In the genomic region with DNA sequence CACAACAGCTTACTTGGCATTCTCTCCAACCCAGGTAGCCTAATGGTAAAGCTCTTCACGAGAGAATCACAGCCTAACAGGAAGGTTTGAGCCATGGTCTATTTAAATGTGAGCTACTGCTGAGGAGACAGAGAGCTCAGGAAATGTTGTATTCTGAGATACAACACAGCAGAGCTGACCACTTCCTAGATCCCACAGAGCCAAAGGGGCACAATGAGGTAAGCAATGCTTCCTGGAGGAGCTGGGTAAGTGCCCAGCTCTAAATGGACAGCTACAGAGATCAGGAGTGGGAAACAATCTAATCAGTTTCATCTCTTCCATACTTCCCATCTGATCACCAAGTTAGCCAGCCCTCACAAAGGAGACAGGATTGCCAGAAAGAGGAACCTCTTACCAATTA, we compare ENCODE assay signal across 17 mouse cellular contexts. TPM values are rescaled to one million over a fixed set of nuclear protein-coding genes. Genes with fewer than 3 reads are reported as not detected.
DNase-seq lines count a peak whose midpoint lies in the region; ATAC-seq lines count a peak whose summit lies in the region.
"Had no signal": no experiment of that assay in that cellular context is flagged by ENCODE, and none has a peak within 500 bp of the region (broad histone marks: within the 10 kb centered on the region; RNA-seq: fewer than 3 reads in every experiment).

No protein-coding gene starts in this region.

- H3K79me2 ChIP-seq in macrophage (ENCODE audit: inconsistent target) = peaks cover 30% of the 10 kb centered on the region; the same call in 1 of the 2 replicates

- 0 out of 2 replicates have a peak overlapping the region, but pooled peaks have one; percentile 1 for H3K27ac ChIP-seq in macrophage
- H3K27ac ChIP-seq: hindbrain, embryonic 15.5 days; midbrain, embryonic 10.5 days had no signal

- WGBS in macrophage (ENCODE audit: missing documents) = 0% methylated on average over 1 of the region's 1 CpGs

- H3K36me3 ChIP-seq in macrophage (ENCODE audit: inconsistent target) = no peaks in the 10 kb centered on the region
- H3K36me3 ChIP-seq: hindbrain, embryonic 15.5 days; midbrain, embryonic 10.5 days had no signal

- H3K4me3 ChIP-seq in macrophage (ENCODE audit: inconsistent target) = no peak overlapping the region
- H3K4me3 ChIP-seq: hindbrain, embryonic 15.5 days; midbrain, embryonic 10.5 days had no signal

- ATAC-seq in granulocyte monocyte progenitor cell, adult 5-6 weeks (replicated peaks; ENCODE audit: poor library complexity, severe bottlenecking) = 0 out of 2 replicates have a peak, but pooled peaks have one; percentile 14
- ATAC-seq: Patski had no signal

- peak; percentile 93 for DNase-seq in heart, adult 11 months
- DNase-seq in heart, adult 18-20 months = no peak
- DNase-seq in kidney, postnatal 36 days = peak; percentile 23 to 29
- no peak for DNase-seq in kidney, postnatal 10 days
- DNase-seq in spleen, postnatal 14 days (ENCODE audit: low spot score in 2 of 2) = no peak
- no peak for DNase-seq in left cerebral cortex, adult 9 months (ENCODE audit: low spot score in 2 of 2)
- DNase-seq: adrenal gland, postnatal 14 days; cerebellum, adult 2 months; layer of hippocampus, postnatal 36 days had no signal

RNA-seq across cellular contexts. Expression of gene 4931406P16Rik, which starts 22.1 kb away (rescaled TPM):
- 10 to 100 TPM; 34.8 to 41.3 TPM for total RNA-seq in heart, adult 18-20 months (2021)
- total RNA-seq in granulocyte monocyte progenitor cell, adult 5-6 weeks (2014; fragmentation: Nextera tagmentation) = 7.2 and 10.5 TPM in 2 replicates
- total RNA-seq in granulocyte monocyte progenitor cell, adult 5-6 weeks (2017) = 9.2 and 12.5 TPM in 2 replicates
- total RNA-seq in macrophage (2018; cell fraction: chromatin; rRNA removed) = 100 to 1,000 TPM in 1 of 26 experiments, 10 to 100 TPM in 25; 20.2 to 115 (median 50.9) TPM
- total RNA-seq in macrophage (2018; cell fraction: cytosol; rRNA removed) = 10 to 100 TPM in 25 of 26 experiments, 1 to 10 TPM in 1; 9.9 to 21.8 (median 15.7) TPM
- total RNA-seq in macrophage (2018; cell fraction: nucleus; rRNA removed) = 10 to 100 TPM; 21.6 to 85.9 (median 33.3) TPM
- polyA plus RNA-seq in macrophage (2018) = 14.1 to 16.3 TPM (median 15.6 TPM) in 3 replicates

RNA-seq across cellular contexts. Expression of gene Gm6096, which starts 40.4 kb away (rescaled TPM):
- not detected for total RNA-seq in heart, adult 18-20 months (2021)
- total RNA-seq in granulocyte monocyte progenitor cell, adult 5-6 weeks (2014; fragmentation: Nextera tagmentation) = not detected in 2 replicates
- total RNA-seq in granulocyte monocyte progenitor cell, adult 5-6 weeks (2017) = not detected in 2 replicates
- total RNA-seq in macrophage (2018; cell fraction: chromatin; rRNA removed) = not detected
- total RNA-seq in macrophage (2018; cell fraction: cytosol; rRNA removed) = not detected
- not detected for total RNA-seq in macrophage (2018; cell fraction: nucleus; rRNA removed)
- polyA plus RNA-seq in macrophage (2018) = not detected in 3 replicates
- total RNA-seq: adrenal gland, postnatal 14 days; layer of hippocampus, postnatal 36 days; neutrophil, adult 5-6 weeks had no signal
- polyA plus RNA-seq: cerebellum, adult 2 months; embryonic facial prominence, embryonic 14.5 days; hindbrain, embryonic 15.5 days; midbrain, embryonic 10.5 days; spleen, adult 2 months had no signal

Comparison
In these comparisons a context has a peak if more than half of its experiments do, and no peak if none do; other contexts are left out.
1. DNase-seq: peak in heart, adult 11 months (single experiment) and kidney, postnatal 36 days (2 of 2); none in heart, adult 18-20 months (0 of 2), kidney, postnatal 10 days (single experiment), spleen, postnatal 14 days (0 of 2) and left cerebral cortex, adult 9 months (0 of 2).